Mouse (Mus musculus) lung, postnatal 0 days (tissue): ENCODE results near the gene Adgrg3.

Experiments used
- CTCF ChIP-seq: IDR thresholded peaks from 2 replicates; pipeline ENCODE4 v1.5.1; 2016; ENCODE audit warnings: antibody characterized with exemption, mild to moderate bottlenecking
- EP300 ChIP-seq: IDR thresholded peaks from 2 replicates; pipeline ENCODE4 v1.6.1; 2016; ENCODE audit warnings: antibody characterized with exemption, mild to moderate bottlenecking, control low read depth

- TF ChIP-seq EP300 (no peak), CTCF (no peak)
Observed at GRCm38 (mm10) chr8:94973270-94973669, 44.2 kb upstream of the Adgrg3 start.
